Mouse (Mus musculus) heart, embryonic 10.5 days (tissue): ENCODE measurements around the gene Nadk. TPM values are rescaled to one million over a fixed set of nuclear protein-coding genes. Genes with fewer than 3 reads are reported as not detected.

ENCODE experiments used
- DNase-seq: peaks from one replicate; pipeline ENCODE4 v3.0.0-alpha.2; 2017; ENCODE audit warnings: low spot score
- H3K27ac ChIP-seq: fragments of 300-500 bp; sonication (generic); 2 replicates; pipeline ENCODE4 v1.5.1; 2016; ENCODE audit warnings: mild to moderate bottlenecking
- H3K27me3 ChIP-seq: fragments of 300-500 bp; sonication (generic); 2 replicates; pipeline ENCODE4 v1.6.1; 2016; ENCODE audit warnings: mild to moderate bottlenecking; ENCODE audit not compliant: poor library complexity, insufficient read depth, severe bottlenecking
- H3K36me3 ChIP-seq: fragments of 300-500 bp; sonication (generic); 2 replicates; pipeline ENCODE4 v1.6.1; 2016; ENCODE audit warnings: mild to moderate bottlenecking, moderate library complexity
- H3K4me1 ChIP-seq: fragments of 300-500 bp; sonication (generic); 2 replicates; pipeline ENCODE4 v1.6.1; 2016; ENCODE audit warnings: mild to moderate bottlenecking
- H3K4me3 ChIP-seq: fragments of 300-500 bp; sonication (generic); 2 replicates; pipeline ENCODE4 v1.5.1; 2016; ENCODE audit warnings: mild to moderate bottlenecking, moderate library complexity
- H3K9me3 ChIP-seq: fragments of 300-500 bp; sonication (generic); 2 replicates; pipeline ENCODE4 v1.6.1; 2016; ENCODE audit warnings: mild to moderate bottlenecking, moderate library complexity
- WGBS: fragments of 180-500 bp; shearing (Covaris S2); methylation state at CpG from one replicate; pipeline ENCODE4 v1.1.7; 2016; 5-methylcytosine and 5-hydroxymethylcytosine counted together
- polyA plus RNA-seq: library from polyadenylated mRNA; unstranded; fragments of >200 nt; fragmentation: Nextera tagmentation; extraction: Ambion mirVana; gene quantifications from 2 replicates; pipeline ENCODE4 v1.2.1, GENCODE M21; 2016

The Nadk gene
- polyA plus RNA-seq, 1 experiment from 2014 or later = 93.3 TPM

DNA sequence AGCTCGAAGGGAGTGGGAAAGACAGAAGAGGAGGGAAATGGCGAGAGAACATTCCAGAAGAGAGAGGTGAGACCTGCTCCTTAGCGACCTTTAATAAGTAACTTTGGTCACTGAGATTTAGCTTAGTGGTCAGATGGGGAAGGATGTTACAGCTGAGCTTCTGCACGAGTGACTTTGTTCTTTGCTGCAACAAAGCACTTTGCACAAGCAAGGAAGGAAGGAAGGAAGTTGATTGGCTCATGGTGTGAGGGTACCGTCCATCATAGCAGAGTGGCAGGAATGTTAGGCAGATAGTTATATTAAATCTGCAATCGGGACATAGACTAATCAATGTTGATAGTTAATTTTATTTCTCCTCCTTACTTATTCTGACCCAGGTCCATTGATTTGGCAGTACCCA lies 68.1 kb downstream of the Nadk start:
- Histone ChIP-seq H3K36me3 (peaks cover 76% of the 10 kb centered on the region), H3K4me3 (no peak overlapping the region), H3K27ac (no peak overlapping the region), H3K9me3 (no peaks in the 10 kb centered on the region), H3K27me3 (no peaks in the 10 kb centered on the region), H3K4me1 (no peaks in the 10 kb centered on the region)
- no peak for DNase-seq
- 88% methylated on average over 6 of the region's 6 CpGs for WGBS

GRCm38 (mm10) chr4:155635766-155636499 lies 73.8 kb downstream of the Nadk start:
- no peak overlapping the region for H3K27ac ChIP-seq
- H3K4me1 ChIP-seq = no peaks in the 10 kb centered on the region
- no peak overlapping the region for H3K4me3 ChIP-seq
- no peaks in the 10 kb centered on the region for H3K27me3 ChIP-seq
- DNase-seq = no peak
- H3K36me3 ChIP-seq = peaks cover 91% of the 10 kb centered on the region
- H3K9me3 ChIP-seq = no peaks in the 10 kb centered on the region

Other genes with a start within 250 kb of the Nadk start
- 8.9 and 12.4 TPM in 2 replicates for gene Prkcz, start 201.0 kb upstream of the Nadk start, polyA plus RNA-seq
- not detected in 2 replicates for gene Gabrd, start 164.3 kb upstream of the Nadk start, polyA plus RNA-seq
- gene Cfap74, start 153.2 kb upstream of the Nadk start, polyA plus RNA-seq = 1.7 and 3.3 TPM in 2 replicates
- gene Tmem52, start 93.3 kb upstream of the Nadk start, polyA plus RNA-seq = not detected in 2 replicates
- gene Gnb1, start 71.0 kb upstream of the Nadk start, polyA plus RNA-seq = 416 and 440 TPM in 2 replicates
- 8.4 and 9.5 TPM in 2 replicates for gene Slc35e2, start 39.0 kb downstream of the Nadk start, polyA plus RNA-seq
- 48.6 and 60.2 TPM in 2 replicates for gene Cdk11b, start 62.5 kb downstream of the Nadk start, polyA plus RNA-seq
- not detected in 2 replicates for gene Gm10563, start 83.0 kb downstream of the Nadk start, polyA plus RNA-seq
- gene Mmp23, start 91.0 kb downstream of the Nadk start, polyA plus RNA-seq = 34.6 and 39.8 TPM in 2 replicates
- 15.4 and 16.8 TPM in 2 replicates for gene Mib2, start 106.8 kb downstream of the Nadk start, polyA plus RNA-seq
- 0.78 and 1.7 TPM in 2 replicates for gene Fndc10, start 132.0 kb downstream of the Nadk start, polyA plus RNA-seq
- 146 and 152 TPM in 2 replicates for gene Ssu72, start 142.4 kb downstream of the Nadk start, polyA plus RNA-seq
- gene Tmem240, start 172.4 kb downstream of the Nadk start, polyA plus RNA-seq = 0.38 and 0.54 TPM in 2 replicates
- gene Atad3a, start 198.7 kb downstream of the Nadk start, polyA plus RNA-seq = 133 and 147 TPM in 2 replicates
- gene Vwa1, start 212.3 kb downstream of the Nadk start, polyA plus RNA-seq = 2.1 and 3.1 TPM in 2 replicates
- 2.1 and 4.7 TPM in 2 replicates for gene Tmem88b, start 223.5 kb downstream of the Nadk start, polyA plus RNA-seq
- gene Ankrd65, start 228.1 kb downstream of the Nadk start, polyA plus RNA-seq = not detected in 2 replicates
- 176 and 226 TPM in 2 replicates for gene Mrpl20, start 240.5 kb downstream of the Nadk start, polyA plus RNA-seq